Mouse (Mus musculus) right cerebral cortex, postnatal 4 days (tissue): ENCODE measurements at regions not wholly inside any gene's neighbourhood (a gene's known extent, or its start where the extent isn't known, plus 50 kb on each side); places are given as distances from the start of the nearest gene placed in this dataset.
"Not testable (repeated sequence)": the region's sequence is repeated elsewhere in the genome, so short reads cannot be mapped to it uniquely, and the experiment has no call there.

Experiments
- DNase-seq: peaks from one replicate; pipeline ENCODE4 v3.0.0-alpha.2; 2022

DNA sequence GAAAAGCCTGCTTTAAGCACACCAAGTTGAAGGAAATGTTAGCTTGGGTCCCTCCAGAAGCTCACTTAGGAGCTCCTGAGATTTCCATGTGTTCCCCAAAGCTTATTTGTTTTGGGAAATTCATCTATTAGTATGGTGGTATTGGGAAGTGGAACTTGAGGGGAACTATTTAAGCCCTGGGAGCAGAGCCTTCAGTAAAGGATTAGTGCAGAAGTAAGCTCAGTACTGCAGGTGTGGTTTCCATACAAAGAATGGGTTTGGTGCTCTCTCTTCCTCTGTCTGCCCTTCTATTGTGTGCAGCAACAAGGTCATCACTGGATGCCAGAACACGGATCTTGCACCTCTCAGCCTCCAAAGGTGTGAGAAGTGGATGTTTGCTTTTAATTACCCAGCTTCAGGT lies 57.2 kb downstream of the Foxa2 start:
- DNase-seq: no peak

DNA sequence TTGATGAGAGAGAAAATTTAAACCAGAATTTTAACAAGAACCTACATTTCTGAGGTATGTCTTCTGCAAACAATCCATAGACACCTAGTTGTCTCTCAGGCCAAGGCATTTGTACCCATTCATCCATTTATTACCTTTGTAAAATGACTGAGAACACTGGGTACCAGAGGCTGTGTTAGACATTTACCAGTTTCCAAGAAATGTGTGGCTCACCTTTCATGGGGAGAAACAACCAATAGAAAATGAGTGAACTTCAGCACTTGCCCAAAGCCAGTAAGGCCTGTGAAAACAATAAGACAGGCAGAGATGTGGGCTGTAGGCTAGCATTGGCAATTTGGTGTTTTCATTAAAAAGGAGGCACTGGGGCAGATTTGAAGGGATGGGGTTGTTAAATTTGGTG lies 58.2 kb downstream of the Foxa2 start:
- no peak for DNase-seq

DNA sequence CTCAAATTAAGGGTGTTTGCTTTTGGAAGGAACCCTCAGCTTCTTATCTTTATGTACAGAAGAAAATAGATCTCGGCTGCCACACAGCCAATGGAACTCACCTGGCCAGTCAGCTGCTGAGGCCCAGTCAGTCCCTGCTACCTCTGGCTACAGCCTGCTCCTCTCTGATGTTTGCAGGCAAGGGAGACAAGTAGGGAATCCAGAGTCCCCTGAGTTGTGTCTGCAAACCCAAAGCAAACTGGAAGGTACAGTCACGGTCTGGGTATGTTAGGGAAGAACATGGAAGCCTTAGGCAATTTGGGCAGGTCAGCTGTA lies 61.6 kb downstream of the Foxa2 start:
- DNase-seq: no peak

DNA sequence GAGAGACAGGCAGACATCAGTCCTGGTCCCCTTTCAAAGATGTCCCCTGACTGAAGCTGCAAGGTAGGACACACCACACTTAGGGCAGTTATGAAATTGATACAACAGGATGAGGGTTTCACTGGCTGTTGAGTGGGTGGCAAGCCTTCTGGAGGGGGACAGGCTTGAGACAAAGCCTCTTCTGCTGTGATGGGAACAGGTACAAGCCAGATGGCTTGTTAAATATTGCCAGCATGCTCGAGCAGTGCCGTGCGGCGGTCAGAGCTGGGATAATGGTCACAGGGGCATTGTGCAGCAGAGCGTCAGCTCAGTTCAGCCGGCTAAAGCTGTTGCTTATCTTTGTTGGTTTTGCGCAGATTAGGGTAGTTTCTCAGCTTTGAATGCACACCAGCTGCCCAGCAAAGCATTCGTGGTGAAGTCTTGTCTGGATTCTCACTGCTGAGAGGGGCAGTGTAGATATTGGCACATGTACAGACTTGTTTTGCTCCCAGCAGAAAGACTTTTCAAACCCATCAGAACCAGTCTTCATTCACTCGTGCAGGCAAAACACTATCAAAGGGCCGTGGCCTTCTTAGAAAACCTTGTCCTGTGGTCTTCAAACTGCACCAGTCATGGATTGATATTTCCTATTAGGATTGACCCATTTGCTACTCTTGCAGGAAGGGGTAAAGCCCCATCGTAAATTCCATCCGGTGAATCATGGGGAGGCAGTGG lies 62.1 kb downstream of the Foxa2 start:
- DNase-seq: no peak

DNA sequence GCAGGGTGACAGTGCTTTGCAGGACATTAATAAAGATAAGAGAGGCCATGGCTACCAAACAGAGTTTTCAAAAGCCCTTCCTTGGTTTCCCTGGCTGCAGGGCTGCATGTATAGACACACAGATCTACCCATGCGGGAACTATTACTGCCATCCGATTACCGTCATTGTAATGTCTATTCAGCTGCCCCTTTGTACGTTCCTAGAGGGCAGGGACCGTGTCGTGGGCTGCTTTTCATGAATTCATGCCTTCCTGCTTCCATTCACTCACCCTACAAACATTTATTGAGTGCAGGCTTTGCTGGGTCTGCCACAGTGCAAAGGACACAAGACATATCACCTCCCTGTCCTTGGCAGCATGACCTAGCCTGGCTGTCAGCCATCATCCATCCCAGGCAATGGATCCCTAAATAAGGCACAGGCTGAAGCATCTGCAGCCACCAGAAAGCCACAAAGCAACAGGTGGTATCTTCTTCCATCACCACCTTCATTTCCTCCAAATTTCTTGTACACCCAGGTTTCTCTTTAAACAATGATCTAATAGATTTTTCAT lies 65.8 kb downstream of the Foxa2 start:
- no peak for DNase-seq

DNA sequence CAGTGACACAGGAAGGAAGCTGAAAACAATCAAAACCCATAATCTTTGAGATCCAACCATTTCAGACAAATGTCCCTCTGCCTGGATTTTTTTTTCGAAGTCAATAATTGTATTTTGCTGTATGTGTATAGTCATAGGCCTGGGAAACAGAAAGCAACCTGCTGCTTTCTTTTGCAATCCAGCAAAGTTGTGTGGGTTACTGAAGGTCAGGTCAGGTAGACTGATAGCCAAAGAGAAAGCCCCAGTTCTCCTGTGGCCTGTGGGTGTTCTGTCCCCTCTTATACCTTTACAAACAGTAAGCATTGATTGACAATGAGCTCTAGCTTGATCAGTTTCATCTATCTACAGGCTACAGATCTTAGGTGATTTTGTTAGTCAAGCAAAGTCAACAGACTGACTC lies 66.4 kb downstream of the Foxa2 start:
- no peak for DNase-seq

DNA sequence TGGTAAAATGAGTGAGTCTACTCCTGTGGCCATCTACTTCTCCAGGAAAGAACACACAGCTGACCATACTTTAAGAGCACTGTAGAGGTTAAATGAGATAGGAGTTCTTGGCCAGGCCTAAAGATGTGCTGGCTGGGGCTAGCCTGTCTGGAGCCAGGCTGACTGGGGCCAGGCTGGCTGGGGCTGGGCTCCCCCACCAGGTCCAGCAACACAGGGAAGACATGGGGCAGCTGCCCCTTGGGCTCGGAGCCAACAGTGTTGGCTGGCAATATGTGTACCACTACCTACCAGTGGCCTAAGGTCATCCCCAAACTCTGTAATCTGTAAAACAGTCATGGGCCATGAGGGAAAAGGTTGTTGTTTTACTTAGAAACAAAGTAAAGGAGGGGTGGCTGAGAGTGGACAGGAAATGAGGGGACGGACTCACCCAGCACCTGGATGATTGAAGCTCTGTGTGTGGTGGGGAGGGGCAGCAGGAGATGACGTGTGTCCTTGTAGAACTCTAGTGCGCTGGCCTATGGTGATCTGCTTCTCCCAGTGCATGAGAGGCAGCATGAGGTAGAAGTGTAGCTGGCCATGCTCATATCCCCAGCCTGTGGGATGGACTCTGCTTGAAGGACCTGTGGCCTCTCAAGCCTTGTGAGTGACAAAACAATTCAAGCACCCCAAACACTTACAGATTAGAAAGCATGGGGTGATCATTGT lies 67.0 kb downstream of the Foxa2 start:
- no peak for DNase-seq

DNA sequence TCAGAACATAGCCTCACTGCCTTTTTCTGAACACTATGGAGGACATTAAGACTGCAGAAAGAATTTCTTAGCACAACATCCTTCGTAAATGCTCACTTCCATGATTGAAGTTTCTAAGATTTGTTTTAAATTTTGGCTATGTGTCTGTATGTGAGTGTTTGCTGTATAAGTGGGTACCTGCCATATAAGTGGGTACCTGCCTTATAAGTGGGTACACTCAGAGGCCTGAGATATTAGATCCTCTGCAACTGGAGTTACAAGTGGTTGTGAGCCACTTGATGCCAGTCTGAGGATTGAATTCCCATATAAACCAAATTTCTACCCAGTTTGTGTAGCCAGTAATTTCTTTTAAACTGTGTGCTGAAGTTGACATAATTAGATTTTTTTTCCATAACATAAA lies 67.8 kb downstream of the Foxa2 start:
- DNase-seq: no peak

DNA sequence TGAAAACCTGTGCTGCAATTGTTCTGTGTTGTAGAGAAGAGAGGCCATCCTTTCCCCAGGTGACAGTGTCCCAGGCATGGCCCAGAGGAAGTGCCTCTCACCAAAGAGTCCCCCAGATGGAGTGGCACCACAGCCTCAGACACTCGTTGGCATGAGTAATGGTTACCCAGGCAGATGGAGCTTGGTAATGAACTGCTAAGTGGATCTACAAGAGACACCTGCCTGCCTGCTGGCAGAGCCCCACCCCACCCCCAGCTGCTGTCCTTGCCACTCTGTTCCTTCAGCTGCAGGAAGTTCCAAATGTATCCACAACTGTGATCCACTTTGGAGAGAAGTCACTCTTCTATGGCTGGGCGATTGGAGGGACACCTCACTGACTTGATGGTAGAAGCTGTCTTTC lies 72.0 kb downstream of the Foxa2 start:
- no peak for DNase-seq

DNA sequence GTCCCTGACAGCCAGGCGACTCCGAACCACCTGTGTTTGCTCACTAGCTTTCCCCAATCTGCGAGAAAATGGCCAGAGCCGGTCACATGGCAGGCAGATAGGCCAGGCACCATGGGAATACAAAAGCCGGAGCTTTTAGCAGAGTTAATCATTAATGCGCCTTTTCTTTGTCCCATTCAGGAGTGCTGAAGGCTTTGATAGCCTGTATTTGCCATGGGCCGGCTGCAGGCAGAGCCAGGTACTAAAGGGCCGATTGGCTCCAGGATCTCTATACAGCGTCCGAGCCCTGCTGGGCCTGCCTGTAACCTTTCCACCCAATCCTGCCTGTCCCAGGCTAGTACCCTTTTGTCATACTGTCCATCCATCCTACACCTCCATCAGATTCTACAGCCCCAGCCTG lies 78.1 kb downstream of the Foxa2 start:
- no peak for DNase-seq

DNA sequence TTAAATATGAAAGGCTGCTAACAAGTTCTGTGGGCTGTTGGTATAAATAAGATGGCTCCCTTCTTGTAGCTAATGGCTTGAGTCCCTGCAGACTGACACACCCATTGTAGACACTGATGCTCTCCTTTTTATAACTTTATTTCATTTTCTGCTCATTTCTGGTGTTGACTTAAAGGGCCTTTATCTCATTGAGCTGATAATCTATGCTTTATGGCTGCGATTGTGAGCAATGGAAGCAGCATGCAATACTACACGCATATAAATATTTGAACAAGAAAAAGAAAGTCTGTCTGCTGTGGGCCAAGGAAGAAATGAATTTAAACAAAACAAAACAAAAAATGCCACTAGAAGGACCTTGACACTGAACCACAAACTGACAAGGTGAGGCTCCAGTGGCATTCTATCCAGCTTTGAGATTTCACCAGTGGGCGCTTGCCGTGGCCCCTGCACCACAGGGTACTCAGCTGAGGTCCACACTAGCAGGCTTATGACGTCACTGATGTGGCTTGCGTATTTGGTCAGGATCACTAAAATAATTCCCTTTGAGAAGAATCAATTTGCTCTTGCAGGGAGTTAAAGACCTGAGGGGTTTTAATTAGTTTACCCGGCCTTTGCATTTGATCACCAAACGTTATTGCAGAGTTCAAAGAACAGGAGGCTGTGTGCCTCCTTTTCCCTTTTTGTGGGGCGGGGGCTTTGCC lies 78.8 kb downstream of the Foxa2 start:
- DNase-seq: no peak

DNA sequence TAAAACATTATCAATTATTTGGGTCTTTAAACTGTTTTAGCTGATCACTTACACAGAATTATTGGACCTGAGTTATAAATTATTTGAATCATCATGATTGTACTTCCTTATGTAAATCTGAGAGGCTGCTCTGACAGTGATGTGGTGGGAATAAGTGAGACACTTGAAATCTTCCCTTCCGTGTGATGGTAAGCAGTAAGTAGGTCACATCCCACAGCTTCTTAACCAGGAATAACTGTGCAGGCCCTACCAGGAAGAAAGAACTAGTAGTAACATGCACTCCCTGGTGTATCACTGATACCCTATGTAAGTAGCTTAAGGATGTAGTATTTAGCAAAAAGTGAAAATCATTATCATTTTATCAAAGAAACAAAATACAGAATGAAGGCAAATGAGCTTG lies 83.5 kb downstream of the Foxa2 start:
- not testable (repeated sequence) for DNase-seq

DNA sequence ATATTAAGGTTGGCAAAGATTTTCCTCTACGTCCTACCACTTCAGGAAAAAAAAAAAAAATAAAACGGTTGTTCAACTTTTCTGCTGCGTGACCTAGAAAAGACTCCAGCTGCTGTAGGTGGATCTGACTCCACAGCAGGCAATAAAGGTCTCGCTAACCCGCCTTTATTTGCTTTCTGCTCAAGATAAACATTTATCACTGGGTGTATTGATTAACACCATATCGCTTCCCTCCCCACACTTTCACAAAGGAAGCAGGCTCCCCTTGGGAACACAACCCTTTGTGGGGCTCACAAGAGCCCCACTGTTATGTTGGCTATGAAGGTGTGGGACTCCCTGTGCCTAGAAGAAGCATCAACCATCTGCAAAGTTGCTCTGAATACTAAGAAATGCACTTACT lies 85.1 kb downstream of the Foxa2 start:
- no peak for DNase-seq

DNA sequence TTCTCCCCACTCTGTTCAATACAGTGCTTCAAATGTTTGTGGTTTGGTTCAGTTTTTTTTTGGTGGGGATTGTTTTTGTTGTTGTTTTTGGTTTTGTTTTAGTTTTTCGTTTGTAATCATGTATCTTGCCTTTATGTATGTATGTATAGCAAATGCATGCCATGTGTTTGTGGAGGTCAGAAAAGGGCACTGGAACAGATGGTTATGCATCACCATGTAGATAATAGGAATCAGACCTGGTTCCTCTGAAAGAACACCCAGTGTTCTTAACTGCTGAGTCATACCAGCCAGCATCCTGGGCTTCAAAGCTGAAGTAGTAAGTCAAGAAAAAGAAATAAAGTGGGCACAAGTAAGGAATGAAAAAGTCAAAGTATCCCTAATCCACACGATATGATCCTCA lies 92.6 kb downstream of the Foxa2 start:
- no peak for DNase-seq

DNA sequence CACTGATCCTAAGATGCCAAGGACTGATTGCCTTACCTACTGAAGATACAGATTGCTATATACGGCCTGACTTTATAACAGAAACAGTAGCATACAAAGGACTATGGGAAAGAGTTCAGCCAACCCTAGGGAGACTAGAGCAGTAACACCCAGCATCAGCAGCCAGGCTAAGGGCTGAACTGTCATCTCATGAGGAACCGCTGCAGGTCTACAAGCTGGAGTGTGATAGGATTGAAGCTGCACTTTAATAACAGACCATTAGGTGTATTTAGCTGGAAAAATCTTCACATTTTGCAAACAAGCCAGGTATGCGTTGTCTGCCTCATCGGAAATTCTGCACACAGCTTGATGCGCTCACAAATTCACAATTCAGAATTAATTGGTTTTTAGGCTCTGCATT lies 95.5 kb downstream of the Foxa2 start:
- DNase-seq: no peak

DNA sequence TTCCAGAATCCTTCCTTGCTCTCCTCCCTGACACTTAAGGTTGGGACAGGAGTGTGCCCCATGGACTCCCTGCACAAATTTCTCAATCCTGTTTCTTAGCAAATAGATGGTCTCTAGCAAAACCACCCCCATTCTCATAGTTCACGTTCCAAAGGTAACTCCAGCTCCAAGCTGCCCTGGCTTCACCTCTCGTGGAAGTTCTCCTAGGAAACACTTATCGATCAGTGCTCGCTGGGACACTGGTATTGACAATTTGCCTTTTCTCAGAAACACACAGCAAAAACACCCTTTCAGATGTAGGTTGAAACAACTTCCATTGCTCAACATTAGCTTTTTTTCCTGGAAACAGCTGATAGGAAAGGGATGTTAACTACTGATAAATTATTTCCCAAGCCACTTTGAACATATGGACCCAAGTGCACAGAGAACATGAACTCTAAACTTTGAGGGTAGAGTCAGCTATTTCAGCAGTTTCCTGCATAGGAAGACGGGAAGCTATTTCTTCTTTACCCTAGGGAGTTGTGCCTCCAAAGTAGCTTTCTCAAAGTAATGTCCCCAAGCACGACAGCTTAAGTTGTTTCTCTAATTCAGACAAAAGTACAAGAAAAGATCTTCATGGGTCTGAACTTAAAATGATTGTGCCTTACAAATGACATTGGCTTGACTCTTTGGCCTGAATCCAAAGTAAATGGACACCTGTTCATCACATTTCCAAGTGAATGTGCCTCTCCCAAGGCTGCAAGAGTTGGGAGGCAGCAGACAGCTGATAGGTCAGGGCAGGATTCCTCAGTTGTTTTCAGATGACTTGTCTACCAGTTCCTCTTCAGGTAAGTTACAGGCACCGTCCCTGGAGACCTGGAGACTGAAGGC lies 102.4 kb downstream of the Foxa2 start:
- DNase-seq: no peak

DNA sequence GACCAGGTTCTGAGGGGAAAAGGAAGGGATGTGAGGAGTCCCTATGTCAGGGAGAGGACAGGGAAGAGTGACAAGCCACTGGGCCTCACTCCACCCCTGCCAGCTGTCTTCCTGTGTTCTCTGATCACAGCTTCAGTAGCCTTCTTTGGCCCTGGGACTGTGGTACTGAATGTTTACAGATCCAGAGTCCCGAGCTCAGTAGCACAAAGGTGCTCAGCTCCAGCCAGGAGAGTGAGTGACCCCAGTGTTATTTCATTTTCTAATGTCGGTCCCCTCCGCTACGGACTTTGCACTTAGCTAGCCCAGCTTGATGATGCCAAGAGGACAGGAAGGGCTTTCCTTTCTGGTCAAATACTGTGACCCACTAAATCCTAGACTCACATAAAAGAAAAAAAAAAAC lies 104.2 kb downstream of the Foxa2 start:
- no peak for DNase-seq

DNA sequence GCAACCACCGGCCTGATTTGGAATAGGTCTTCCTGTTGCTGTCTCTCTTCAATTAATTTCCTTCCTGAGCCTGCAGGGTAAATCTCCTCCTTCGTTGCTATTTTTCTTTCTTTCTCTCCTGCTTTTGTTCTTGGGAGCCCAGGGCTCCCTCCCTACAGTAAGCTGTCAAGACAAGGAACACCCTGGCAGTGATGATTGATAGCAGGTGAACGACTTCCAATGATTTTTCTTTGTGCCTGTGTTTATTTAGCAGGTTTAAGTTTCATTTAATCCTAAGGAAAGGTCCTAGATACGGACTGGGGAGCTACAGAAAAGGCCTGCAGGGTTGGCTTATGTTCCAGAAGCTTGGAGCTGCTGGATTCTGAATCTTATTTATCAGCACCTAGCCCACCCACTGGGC lies 105.5 kb downstream of the Foxa2 start:
- DNase-seq: no peak

DNA sequence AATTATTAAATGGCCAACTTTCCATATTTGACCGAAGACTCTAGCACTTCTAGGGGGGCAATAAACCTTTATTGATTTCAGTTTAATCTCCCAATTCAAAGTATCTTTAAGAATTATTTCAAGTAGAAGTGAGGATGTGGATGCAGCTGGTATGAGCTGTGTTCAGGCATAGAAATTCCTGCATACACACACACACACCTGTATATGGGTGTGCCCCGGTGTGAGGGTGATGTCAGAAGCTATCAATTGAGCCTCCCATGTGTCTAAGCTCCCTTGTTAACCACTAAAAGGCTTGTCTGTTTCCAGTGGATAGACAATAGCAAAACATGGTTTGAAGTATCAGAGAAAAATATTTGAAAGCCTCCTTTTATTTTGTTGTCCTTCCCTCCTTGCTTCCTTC lies 114.3 kb downstream of the Foxa2 start:
- DNase-seq: no peak

DNA sequence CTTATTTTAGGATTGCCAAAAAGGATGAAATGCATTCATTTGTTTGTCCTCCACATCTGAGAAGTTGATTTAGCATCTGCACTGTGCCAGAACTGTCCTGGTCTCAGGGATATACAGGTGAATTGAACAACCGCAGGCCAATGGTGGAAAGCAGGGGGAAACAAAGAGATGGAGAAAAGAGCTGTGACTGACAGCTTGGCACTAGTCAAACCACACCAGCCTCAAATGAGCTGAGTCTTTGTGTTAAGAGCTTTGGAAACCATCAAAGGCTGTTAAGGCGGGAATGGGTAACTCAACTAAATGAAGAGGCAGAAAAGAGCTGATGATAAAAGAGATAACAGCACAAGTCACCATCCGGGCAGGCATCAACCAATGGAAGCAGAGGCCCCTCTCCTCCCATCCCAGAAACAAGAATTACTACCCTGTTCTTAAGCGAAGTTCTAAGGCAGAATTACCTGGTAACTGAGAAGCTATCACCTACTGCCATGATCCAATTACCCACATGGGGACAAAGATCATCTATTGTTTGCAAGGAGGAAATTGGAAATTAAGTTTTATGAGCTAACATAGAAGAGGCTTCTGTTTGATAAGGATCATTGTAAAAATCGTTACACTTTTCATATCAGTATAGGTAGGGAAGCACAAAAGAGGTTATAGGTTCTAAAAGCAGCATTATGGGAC lies 117.6 kb downstream of the Foxa2 start:
- DNase-seq: no peak

DNA sequence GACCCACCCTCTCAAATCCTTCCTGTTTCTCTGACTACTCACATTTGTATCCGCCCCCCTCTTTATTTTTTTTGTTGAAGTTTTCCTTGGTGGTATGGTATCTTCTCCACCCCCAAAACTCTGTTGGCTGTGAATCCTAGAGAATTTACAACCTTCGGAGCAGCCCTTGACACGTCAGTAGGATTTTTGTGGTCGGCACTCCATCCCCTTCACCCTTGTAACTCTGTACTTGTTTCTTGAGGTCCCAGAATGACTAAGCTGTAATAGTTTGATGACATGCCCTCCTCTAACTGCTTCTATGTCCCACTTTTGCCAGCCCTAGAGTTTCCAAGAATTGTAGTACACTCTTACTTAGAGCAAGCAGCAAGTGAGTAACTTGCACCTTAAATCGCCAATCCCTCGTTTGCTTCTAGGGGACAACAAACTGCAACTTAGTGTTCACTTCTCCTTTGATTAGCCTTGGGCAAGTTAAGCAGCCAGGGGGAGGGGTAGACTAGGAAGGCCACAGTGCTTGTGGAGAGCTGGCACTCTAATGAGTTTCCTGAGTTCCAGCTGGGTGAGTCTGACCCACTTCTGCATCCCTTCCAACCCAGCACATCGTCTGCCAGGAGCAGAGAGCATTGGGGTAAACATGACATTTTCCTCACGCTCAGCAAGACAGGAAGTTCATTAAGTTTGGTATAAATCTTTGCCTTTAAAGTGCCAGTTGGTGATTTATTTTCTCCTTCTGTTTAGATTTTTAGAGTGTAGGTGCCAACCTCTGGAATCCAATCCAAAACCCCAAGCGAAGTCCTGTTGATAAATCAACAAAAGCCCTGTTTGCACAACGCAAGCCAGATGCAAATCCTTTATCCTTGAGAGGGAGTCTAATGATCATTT lies 118.7 kb downstream of the Foxa2 start:
- DNase-seq: peak; percentile 8

DNA sequence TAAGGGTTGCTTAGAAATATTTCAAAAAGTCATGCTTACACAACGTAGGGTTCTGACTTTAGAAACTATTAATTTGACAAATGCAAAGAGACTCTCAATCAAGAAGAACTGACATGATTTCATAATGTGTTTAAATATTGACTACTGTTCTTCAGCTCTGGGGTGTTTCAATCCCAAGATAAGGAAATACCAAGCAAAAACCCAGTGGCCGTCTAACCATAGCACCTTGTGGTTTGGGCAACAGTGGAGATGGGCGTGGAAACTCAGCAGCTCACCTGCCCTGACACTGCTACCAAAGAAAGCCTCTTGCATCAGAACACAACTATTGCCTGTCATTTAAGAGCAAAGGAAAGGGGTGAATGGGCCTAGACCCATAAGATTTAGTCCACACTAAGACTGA lies 119.9 kb downstream of the Foxa2 start:
- no peak for DNase-seq
